Mouse (Mus musculus) kidney, embryonic 15.5 days (tissue): ENCODE data around the gene Pdpk1. TPM values are rescaled to one million over a fixed set of nuclear protein-coding genes. Genes with fewer than 3 reads are reported as not detected.

ENCODE experiments used
- ATAC-seq: fragments of 200-750 bp; cut with Nextera tagmentation; replicated peaks from 2 replicates; pipeline ENCODE4 v1.8.0; 2017; ENCODE audit warnings: moderate TSS enrichment; ENCODE audit not compliant: low FRiP score
- H3K27ac ChIP-seq: fragments of 300-500 bp; sonication (generic); 2 replicates; pipeline ENCODE4 v1.5.1; 2015; ENCODE audit warnings: mild to moderate bottlenecking, inconsistent platforms
- H3K27me3 ChIP-seq: fragments of 300-500 bp; sonication (generic); 2 replicates; pipeline ENCODE4 v1.6.1; 2015; ENCODE audit warnings: inconsistent platforms
- H3K36me3 ChIP-seq: fragments of 300-500 bp; sonication (generic); 2 replicates; pipeline ENCODE4 v1.6.1; 2015; ENCODE audit warnings: inconsistent platforms
- H3K4me1 ChIP-seq: fragments of 300-500 bp; sonication (generic); 2 replicates; pipeline ENCODE4 v1.6.1; 2015; ENCODE audit warnings: inconsistent platforms
- H3K4me2 ChIP-seq: fragments of 300-500 bp; sonication (generic); 2 replicates; pipeline ENCODE4 v1.6.1; 2015; ENCODE audit warnings: moderate library complexity, mild to moderate bottlenecking, inconsistent platforms
- H3K4me3 ChIP-seq: fragments of 300-500 bp; sonication (generic); replicated peaks from 2 replicates; pipeline ENCODE4 v1.5.1; 2015; ENCODE audit warnings: mild to moderate bottlenecking, inconsistent platforms
- H3K9ac ChIP-seq: fragments of 300-500 bp; sonication (generic); 2 replicates; pipeline ENCODE4 v1.6.1; 2015; ENCODE audit warnings: mild to moderate bottlenecking, inconsistent platforms
- H3K9me3 ChIP-seq: fragments of 300-500 bp; sonication (generic); replicated peaks from 2 replicates; pipeline ENCODE4 v1.6.1; 2016; ENCODE audit warnings: inconsistent platforms
- WGBS: fragments of 180-500 bp; shearing (Covaris S2); methylation state at CpG from one replicate; pipeline ENCODE4 v1.1.7; 2015; ENCODE audit warnings: mixed read lengths; 5-methylcytosine and 5-hydroxymethylcytosine counted together
- polyA plus RNA-seq: library from polyadenylated mRNA; unstranded; fragments of >200 nt; fragmentation: Nextera tagmentation; extraction: Ambion mirVana; gene quantifications from 2 replicates; pipeline ENCODE4 v1.2.1, GENCODE M21; 2015

The Pdpk1 gene
- polyA plus RNA-seq, 1 experiment from 2014 or later, result 35.0 TPM

DNA sequence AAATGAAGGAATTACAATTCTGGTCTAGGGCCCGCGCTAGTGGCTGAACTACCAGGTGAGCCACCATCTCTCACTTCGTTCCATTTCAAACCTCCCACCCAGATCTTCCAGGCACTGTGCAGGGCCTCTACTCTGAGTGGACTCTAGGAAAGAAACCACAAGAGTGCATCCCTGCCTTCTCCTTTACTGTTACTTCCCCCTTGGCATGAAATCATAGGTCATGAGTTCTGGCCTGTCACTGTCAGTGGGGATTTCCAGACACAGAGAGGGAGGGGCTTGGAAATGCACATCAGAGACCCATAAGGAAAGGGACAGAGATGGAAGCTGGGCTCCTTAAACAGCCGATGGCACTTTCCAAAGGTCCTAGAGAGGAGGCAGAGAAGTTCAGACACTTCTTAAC is 21.0 kb upstream of the Pdpk1 start:
- Histone ChIP-seq H3K4me1 (peaks cover 25% of the 10 kb centered on the region), H3K27ac (no peak overlapping the region), H3K27me3 (no peaks in the 10 kb centered on the region), H3K4me2 (no peak overlapping the region), H3K4me3 (no peak overlapping the region), H3K9ac (no peak overlapping the region), H3K36me3 (peaks cover 12% of the 10 kb centered on the region), H3K9me3 (no peaks in the 10 kb centered on the region)
- ATAC-seq, result no peak
- WGBS, result 88% methylated on average over 4 of the region's 4 CpGs

DNA sequence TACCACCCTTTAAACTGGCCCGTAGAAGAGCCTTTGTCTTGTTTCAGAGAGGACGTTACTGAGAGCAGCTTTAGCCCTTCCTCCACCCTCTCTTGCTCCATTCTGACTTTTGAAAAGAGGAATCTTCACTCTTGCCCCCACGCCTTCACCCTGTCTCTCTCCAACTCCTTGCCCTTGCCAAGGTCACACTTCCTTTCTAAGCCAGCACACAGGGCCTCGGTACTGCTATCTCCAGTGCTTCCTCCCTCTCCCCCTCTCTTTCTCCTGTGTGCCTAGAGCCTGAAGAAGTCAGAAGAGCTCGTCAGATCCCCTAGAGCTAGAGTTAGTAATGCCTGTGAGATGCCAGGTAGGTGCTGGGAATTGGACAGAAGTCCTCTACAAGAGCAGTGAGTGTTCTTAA is 20.0 kb upstream of the Pdpk1 start:
- peaks cover 17% of the 10 kb centered on the region for H3K36me3 ChIP-seq
- peaks cover 28% of the 10 kb centered on the region for H3K4me1 ChIP-seq
- H3K27me3 ChIP-seq, result no peaks in the 10 kb centered on the region
- no peak overlapping the region for H3K4me2 ChIP-seq
- H3K4me3 ChIP-seq, result no peak overlapping the region
- no peak overlapping the region for H3K9ac ChIP-seq
- H3K27ac ChIP-seq, result no peak overlapping the region
- ATAC-seq, result no peak
- 84% methylated on average over 5 of the region's 5 CpGs for WGBS
- H3K9me3 ChIP-seq, result no peaks in the 10 kb centered on the region

DNA sequence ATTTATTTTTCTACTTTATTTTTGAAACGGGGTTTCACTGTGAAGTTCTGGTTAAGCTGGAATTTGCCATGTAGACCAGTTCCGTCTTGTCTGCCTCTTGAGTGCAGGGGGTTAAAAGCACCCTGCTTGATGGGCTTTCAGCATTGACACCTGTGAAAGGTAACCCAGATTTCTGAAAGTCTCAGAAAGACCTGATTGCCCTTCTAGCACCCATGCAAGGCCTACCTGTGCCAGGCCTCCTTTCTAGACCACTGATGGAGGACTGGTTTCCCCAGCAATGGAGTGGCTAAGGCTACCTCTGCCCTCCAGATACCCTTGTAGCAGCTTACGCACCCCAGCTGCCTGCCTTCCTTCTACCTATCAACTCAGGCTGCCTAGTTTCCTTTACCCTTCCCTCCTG is 19.4 kb upstream of the Pdpk1 start:
- Histone ChIP-seq H3K36me3 (peaks cover 23% of the 10 kb centered on the region), H3K4me1 (peaks cover 34% of the 10 kb centered on the region), H3K27ac (peak overlapping the region; percentile 97; the same call in 1 of the 2 replicates), H3K4me2 (peak overlapping the region; percentile 74), H3K9me3 (no peaks in the 10 kb centered on the region), H3K9ac (peak overlapping the region; percentile 90), H3K4me3 (peak overlapping the region; percentile 91), H3K27me3 (no peaks in the 10 kb centered on the region)
- ATAC-seq, result no peak
- WGBS, result 66% methylated on average over 3 of the region's 3 CpGs

DNA sequence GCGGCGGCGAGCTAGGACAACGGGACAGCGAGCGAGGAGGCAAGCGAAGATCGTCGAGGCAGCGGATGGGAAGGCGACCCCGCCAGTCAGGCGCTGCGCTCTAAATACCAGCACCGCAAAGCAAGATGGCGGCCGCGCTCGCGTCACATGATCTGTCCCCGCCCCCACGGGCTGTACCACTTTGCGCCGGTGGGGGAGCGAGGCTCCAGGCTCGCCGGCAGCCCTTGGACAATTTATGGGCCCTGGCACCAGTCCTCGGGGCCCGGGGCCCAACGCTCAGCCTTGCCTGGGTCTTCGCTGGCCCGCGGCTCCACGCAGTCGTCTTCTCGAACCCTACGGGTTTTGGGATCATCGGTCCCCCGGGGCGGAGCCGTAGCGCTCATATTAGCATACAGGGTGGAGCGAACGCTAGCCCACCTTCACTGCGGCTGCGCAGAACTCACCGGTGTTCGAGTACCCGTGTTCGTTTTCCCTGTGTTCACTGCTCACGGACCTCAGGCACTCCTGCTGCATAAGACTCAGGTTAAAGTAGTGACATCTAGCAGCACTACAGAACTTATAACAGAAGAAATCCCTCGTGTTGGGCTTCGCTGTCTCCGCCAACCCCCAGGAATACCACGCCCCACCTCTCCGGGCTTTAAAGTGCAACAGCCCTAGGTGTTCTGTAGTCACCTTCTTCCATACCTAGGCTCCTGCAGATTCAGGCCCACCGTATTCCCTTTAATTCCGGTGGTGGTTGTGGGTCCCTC is 18.8 kb upstream of the Pdpk1 start, which contains the start of gene Atp6v0c:
Gene Atp6v0c (minus strand): TSS at position 386 of the 749 bp plus-strand sequence.
- H3K4me2 ChIP-seq, result peak within 1 kb of the TSS; percentile 74
- no peaks in the 10 kb centered on the region for H3K27me3 ChIP-seq
- ATAC-seq, result peak; percentile 92
- no peaks in the 10 kb centered on the region for H3K9me3 ChIP-seq
- peaks cover 29% of the 10 kb centered on the region for H3K36me3 ChIP-seq
- peak within 1 kb of the TSS; percentile 97 for H3K27ac ChIP-seq
- peak within 1 kb of the TSS; percentile 91 for H3K4me3 ChIP-seq
- WGBS, result under 1% methylated on average over 58 of the region's 58 CpGs
- peak within 1 kb of the TSS; percentile 90 for H3K9ac ChIP-seq
- peaks cover 38% of the 10 kb centered on the region for H3K4me1 ChIP-seq

DNA sequence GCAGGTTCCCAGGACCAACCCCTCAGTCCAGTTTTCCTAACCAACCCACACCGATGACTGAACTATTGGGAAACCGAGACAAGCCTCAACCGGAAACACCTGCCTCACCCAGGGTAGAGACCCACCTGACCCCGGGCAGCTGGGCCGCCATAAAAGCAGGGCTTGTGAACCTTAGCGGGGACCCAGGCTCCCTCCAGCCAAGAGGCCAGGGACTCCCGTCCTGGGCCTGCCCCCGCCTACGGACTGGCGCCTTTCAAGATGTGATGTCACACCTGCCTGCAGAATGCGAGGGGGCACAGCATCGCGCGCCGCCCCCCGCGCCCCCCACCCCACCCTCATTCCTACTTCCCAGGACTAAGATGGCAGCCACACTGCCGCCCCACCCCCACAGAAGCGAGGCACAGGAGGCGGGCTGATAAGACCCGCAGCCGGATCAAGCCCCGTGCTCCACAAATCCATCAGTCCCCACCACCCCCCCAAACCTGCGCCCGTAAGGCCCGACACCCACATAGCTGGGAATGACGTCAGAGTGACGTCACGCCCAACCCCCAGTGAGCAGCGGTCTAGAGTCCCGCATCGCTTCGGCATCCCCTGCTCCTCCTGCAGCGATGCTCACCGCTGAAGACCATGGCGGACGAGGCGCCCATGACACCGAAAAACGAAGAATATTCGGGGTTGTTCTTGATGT is 18.0 kb upstream of the Pdpk1 start:
- Histone ChIP-seq H3K4me1 (peaks cover 38% of the 10 kb centered on the region), H3K27ac (peak overlapping the region; percentile 97), H3K36me3 (peaks cover 30% of the 10 kb centered on the region), H3K4me3 (peak overlapping the region; percentile 91), H3K4me2 (peak overlapping the region; percentile 74), H3K9ac (peak overlapping the region; percentile 90), H3K27me3 (no peaks in the 10 kb centered on the region), H3K9me3 (no peaks in the 10 kb centered on the region)
- under 1% methylated on average over 41 of the region's 41 CpGs for WGBS
- ATAC-seq, result peak; percentile 59

DNA sequence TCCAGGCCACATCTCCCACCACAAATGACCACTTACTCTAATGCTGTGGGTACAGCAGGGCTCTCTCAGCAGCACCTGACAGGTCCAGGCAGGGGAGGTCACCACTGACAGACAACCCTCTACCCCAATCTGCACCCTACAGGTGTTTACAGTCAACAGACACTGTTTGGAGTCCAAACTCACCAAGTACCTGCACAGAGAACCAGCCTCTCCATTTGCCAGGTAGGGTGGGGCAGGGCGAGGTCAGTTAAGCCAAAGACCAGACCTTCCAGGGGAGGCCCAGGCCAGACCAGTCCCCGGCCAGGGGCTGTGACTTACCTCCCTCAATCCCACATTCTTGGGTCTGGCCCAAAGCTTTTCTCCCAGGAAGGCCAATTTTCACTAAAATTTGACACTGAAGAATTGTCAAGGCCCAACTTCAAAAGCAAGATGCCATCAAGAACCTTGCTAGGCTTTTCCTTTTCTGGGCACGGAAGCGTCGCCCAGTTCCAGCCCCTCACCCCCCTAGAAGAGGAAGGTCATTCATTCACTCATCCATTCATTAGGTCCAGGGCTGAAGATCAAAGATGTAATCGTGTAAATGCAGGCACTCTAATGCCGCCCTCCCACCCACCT is 17.3 kb upstream of the Pdpk1 start:
- H3K27me3 ChIP-seq, result no peaks in the 10 kb centered on the region
- peak overlapping the region; percentile 97 for H3K27ac ChIP-seq
- H3K4me1 ChIP-seq, result peaks cover 40% of the 10 kb centered on the region
- no peaks in the 10 kb centered on the region for H3K9me3 ChIP-seq
- 47% methylated on average over 7 of the region's 7 CpGs for WGBS
- peak overlapping the region; percentile 74 for H3K4me2 ChIP-seq
- peak overlapping the region; percentile 90 for H3K9ac ChIP-seq
- peak overlapping the region; percentile 91 for H3K4me3 ChIP-seq
- peaks cover 30% of the 10 kb centered on the region for H3K36me3 ChIP-seq
- no peak for ATAC-seq

DNA sequence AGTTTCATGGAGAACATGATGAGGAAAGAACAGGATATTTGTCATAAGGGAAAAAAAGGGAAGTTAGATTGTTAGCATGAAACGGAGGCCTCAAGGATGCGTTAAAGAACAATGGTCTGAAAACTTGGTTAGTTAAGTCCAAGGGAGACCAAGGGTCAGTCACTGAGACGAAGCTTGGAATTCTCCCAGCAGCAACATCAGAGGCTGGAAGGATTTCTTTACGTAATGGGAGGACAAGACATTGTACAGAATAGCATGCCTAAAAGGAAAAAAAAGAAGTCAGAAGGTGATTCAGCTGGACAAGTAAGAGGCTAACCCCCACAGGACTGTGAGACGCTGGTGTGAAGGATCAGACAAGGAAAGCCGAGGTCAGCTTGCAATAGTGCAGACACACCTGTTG is 16.4 kb upstream of the Pdpk1 start:
- Histone ChIP-seq H3K36me3 (peaks cover 30% of the 10 kb centered on the region), H3K27me3 (no peaks in the 10 kb centered on the region), H3K27ac (0 out of 2 replicates have a peak overlapping the region, but pooled peaks have one; percentile 97), H3K4me2 (peak overlapping the region; percentile 74), H3K4me1 (peaks cover 48% of the 10 kb centered on the region), H3K9me3 (no peaks in the 10 kb centered on the region), H3K9ac (no peak overlapping the region), H3K4me3 (peak overlapping the region; percentile 91)
- WGBS, result 83% methylated on average over 6 of the region's 6 CpGs
- no peak for ATAC-seq

DNA sequence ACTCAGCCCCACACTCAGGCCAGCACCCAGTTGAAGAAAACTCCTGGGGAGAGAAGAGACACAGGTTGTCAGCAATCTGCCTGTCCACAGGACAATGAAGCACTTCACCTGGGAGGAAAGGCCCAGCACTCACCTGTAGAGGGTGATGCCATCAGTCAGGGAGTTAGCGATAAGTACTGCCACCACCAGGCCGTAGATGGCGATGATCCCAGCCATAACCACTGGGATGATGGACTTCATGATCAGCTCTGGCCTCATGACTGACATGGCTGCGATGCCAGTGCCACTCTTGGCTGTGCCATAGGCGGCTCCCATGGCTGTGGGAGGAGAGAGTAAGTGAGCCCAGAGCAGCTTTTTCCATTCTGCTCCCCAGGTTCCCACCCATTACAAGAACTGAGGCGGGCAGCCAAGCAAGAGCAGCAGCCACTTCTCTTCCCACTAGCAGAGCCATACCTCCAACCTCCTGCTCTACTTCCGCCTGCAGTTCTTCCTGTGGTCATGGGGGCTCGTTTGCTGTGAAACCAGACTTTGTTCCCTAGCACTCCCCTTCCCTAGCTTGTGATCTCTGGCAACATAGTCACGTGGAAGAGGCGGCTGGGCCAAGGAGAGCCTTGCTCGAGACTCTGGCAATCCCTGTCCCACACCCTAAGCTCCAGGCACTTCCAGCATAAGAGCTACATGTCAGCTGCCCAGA is 14.0 kb upstream of the Pdpk1 start:
- Histone ChIP-seq H3K27ac (no peak overlapping the region), H3K9ac (no peak overlapping the region), H3K4me2 (no peak overlapping the region), H3K4me1 (peaks cover 44% of the 10 kb centered on the region), H3K27me3 (no peaks in the 10 kb centered on the region), H3K36me3 (peaks cover 30% of the 10 kb centered on the region), H3K9me3 (no peaks in the 10 kb centered on the region), H3K4me3 (no peak overlapping the region)
- WGBS, result 84% methylated on average over 11 of the region's 11 CpGs
- no peak for ATAC-seq

DNA sequence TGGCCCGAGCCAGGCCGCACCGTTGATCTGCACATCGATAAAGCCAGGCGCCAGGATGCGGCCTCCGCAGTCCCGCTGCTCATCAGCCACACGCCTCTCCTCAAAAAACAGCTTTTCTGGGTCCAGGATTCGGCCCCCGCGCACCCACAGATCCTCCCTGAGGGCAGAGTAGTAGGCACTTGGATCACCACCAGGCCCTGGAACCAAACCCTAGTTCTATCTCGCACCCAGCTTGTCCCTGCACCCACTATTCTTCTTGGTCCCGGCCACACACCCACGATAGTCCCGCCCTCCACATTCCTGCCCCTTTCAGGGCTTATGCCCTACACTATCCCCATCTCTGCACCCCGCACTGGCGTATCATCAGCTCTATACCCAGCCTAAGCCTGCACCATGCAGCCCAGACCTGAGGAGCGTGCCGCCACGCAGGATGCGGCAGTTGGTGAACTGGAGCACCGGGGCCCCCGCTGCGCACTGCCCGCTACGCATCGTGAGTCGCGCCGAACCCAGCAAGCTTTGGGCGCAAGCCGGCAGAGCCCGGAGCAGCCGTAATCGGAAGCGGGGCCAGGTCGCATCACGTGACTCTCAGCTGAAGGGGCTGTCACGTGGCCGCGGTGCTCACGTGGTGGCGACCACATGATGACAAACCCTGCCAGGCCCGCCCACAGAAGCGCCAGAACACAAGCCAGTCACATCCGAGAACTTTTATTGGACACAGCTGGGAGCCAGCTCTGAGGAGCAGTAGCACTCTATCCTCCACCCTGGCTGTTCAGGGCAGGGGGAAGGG is 12.6 kb upstream of the Pdpk1 start, which contains the start of gene Amdhd2:
Gene Amdhd2 (minus strand): TSS at position 591 of the 787 bp plus-strand sequence.
- H3K27me3 ChIP-seq, result no peaks in the 10 kb centered on the region

DNA sequence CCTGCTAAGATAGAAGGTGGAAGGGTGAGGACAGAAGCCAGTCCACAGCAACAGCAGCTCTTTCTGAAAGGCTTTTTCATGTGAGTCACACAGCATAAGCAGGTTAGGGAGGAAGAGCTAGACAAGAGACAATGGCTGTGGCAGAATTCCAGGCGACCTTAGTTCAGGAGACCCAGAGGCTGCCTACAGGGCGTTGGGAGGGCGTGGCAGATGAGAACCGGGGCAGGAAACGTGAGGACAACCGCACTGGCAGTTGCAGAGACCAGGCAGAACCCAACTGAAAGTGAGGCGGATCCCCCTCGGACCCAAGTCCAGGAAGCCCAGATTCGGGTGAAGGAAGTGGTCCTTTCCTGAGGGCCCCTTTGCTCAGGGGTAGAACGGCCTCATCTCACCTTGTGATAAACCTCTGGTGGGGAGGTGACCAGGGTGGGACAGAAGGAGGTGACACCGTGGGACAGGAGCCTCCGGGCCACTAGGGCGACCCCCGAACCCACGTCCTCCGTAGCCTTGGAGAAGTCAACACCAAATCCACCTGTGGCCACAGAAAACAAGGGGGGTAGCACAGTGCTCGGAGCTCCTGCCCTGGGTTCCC is 12.0 kb upstream of the Pdpk1 start:
- 19% methylated on average over 17 of the region's 17 CpGs for WGBS
- Histone ChIP-seq H3K4me1 (peaks cover 34% of the 10 kb centered on the region), H3K27me3 (no peaks in the 10 kb centered on the region), H3K4me3 (peak overlapping the region; percentile 87), H3K9me3 (no peaks in the 10 kb centered on the region), H3K9ac (peak overlapping the region; percentile 83), H3K4me2 (peak overlapping the region; percentile 96), H3K27ac (peak overlapping the region; percentile 89), H3K36me3 (peaks cover 35% of the 10 kb centered on the region)
- ATAC-seq, result peak; percentile 50

More for the DNA sequence above, 12.6 kb upstream of the Pdpk1 start, which contains the start of gene Amdhd2:
- ATAC-seq, result peak; percentile 90
- peak within 1 kb of the TSS; percentile 89 for H3K27ac ChIP-seq
- peak within 1 kb of the TSS; percentile 83 for H3K9ac ChIP-seq
- peak within 1 kb of the TSS; percentile 87 for H3K4me3 ChIP-seq
- H3K9me3 ChIP-seq, result no peaks in the 10 kb centered on the region
- H3K4me1 ChIP-seq, result peaks cover 41% of the 10 kb centered on the region
- whole genome bisulfite sequencing, result under 1% methylated on average over 47 of the region's 47 CpGs
- peak within 1 kb of the TSS; percentile 96 for H3K4me2 ChIP-seq
- peaks cover 30% of the 10 kb centered on the region for H3K36me3 ChIP-seq

DNA sequence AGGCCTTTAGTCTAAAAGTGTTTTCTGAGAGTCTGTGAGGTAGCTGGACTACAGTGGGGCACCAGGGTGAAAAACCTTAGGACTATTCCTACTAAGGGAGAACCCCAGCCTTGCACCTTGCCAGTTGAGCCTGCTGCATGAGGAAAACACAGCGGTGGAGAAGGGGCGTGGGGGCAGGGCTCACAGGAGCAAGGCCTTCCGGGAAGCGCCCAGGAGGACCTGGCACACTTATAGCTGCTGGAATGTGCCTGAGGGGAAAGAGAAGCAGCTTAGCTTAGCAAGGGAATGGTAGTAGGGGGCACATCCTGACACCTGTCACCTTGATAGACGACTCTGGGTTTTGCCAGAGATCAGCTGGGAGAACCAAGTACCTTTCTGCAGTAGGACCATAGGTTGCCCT is 10.7 kb upstream of the Pdpk1 start:
- WGBS, result 89% methylated on average over 5 of the region's 5 CpGs
- no peak overlapping the region for H3K27ac ChIP-seq
- no peak overlapping the region for H3K4me2 ChIP-seq
- peaks cover 23% of the 10 kb centered on the region for H3K4me1 ChIP-seq
- no peaks in the 10 kb centered on the region for H3K9me3 ChIP-seq
- no peak for ATAC-seq
- H3K36me3 ChIP-seq, result peaks cover 31% of the 10 kb centered on the region
- H3K9ac ChIP-seq, result no peak overlapping the region
- H3K4me3 ChIP-seq, result no peak overlapping the region
- no peaks in the 10 kb centered on the region for H3K27me3 ChIP-seq
